Mouse (Mus musculus) MN1 (cell line): ENCODE results near the gene Pola2.

Experiments used
- DNase-seq: peaks from one replicate; pipeline ENCODE4 v3.0.0-alpha.2; 2016; ENCODE audit warnings: low spot score

Gene Pola2

DNA sequence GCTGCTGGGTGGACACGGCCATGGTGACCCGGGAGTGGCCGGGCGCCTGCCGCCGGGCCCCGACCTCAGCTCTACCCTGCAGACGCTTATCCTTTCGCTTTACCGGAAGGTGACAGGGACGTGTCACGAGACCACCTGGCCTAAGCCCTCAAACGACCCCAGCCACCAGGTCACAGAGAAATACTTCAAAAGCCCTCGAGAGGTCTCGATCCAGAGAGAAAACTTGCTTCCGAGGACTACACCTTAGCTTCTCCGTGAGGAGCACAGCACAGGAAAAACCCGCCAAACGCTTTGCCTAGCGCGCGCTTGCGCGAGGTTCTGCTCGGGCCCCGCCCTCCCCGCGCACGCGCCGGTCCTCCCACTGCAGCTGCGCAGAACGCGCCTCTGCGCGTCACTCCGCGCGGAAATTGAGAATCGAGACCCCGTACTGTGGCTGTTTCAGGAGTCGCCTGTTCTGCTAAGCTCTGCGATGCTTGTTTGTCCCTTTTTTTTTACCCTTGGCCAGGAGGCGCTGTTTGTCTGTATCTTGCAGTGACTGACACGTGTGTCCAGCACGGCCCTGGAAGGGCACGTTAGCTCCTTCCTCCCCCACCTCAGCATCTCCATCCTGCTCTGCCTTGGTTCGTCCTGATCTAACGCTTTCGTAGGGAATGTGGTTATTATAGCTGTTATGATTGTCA, at the start of gene Pola2:
TSS of gene Pola2 (minus strand) at position 320 of the 680 bp plus-strand sequence.
- DNase-seq, result peak; percentile 86

DNA sequence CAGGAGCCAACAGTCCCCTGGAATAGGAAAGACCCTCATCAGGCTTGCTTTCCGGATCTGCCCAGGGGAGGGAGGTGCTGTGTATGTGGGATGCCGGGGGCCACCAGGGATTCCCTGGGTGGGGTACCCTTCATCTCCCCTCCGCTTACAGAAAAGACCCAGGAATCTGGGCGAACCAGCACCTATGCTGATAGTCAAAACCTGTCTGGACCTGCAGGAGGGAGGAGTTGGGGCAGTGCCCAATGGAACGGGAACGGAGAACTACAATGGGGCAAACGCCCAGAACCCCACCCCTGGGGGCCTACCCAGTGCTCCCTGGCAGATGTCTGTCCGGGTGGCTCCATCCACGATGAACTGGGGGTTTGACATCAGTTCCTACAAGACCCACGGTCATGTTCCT, 49.7 kb upstream of the Pola2 start:
- DNase-seq, result no peak

DNA sequence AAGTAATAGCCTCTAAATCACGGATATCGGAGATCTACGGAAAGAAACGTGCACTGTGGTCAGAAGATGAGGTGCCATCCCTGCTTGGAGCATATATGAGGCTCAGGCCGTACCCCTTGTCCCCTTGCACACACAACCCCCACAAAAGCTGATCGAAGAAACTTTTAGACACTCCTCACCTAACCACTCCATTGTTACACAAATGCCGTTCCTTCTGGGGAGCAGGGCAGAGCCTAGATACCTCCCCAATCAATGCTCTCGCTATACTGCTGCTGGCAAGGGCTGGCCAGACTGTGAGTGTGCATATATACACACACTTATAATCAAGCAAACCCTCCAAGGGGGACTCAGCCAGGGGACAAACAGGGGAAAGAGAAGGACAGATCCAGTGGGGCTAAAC, 45.1 kb upstream of the Pola2 start:
- DNase-seq, result no peak

- DNase-seq, result no peak
These were observed 43.0 kb upstream of the Pola2 start for GRCm38 (mm10) chr19:6007013-6007412.

- DNase-seq, result no peak
These were observed 41.5 kb upstream of the Pola2 start for GRCm38 (mm10) chr19:6005541-6005940.

GRCm38 (mm10) chr19:5999969-6000368, 36.0 kb upstream of the Pola2 start:
- DNase-seq, result no peak

GRCm38 (mm10) chr19:5998180-5998579, 34.2 kb upstream of the Pola2 start:
- no peak for DNase-seq

DNA sequence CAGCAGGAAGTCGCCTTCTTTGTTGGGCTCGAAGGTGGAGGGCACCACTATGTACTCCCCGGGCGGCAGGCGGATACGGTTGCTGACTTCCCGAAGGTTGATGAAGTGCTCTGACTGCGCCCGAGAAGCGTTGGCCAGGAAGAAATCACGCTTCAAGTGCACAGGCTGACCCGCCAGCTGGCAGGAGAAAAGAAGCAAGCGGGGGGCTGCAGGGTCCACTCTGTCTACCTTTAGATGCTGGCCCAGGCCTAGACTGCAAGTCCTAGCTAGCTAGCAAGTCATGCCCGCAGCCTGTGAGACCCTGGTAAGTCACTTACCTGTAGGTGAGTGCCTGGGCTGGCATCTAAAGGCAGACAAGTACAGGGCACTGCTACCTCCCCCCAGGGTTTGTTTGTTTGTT, 30.7 kb upstream of the Pola2 start:
- DNase-seq, result no peak

DNA sequence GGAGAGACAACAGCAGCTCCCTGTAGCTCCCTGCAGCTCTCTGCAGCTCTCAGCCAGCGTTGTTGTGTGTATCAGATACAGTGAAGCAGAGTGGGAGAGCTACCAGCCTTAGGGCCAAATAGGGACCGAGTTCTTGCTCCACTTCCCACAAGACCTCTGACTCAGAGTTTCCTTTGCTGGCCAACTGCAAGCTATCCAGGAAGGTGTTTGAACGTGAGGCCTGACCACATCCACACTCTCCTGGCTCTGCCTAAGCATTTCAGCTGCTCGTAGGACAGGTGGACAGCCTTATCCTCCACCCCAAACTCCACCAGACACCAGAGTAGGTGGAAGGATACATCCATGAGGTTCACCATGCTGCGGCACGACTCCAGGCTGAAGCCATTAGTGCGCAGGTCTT, 28.0 kb upstream of the Pola2 start:
- no peak for DNase-seq

DNA sequence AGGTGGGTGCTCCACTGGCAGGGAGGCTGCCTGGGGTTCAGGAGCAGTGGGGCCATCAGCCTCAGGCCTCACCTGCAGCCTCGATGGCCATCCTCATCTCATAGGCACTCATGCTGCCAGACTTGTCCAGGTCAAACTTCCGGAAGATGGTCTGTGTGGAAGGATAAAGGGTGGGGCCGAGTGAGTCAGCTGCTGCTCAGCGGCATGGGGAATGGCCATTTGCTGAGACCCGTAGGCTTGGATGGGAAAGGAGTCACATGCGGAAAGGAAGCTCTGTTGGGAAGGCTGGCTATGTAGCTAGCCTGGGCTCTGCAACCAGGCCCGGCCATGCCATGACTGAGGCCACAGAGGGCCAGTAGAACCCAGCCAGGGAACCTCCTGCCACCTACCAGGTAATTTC, 27.5 kb upstream of the Pola2 start:
- DNase-seq, result peak; percentile 34

- DNase-seq, result peak; percentile 65
These were observed 26.9 kb upstream of the Pola2 start for GRCm38 (mm10) chr19:5990921-5991320.

GRCm38 (mm10) chr19:5990033-5990432, 26.0 kb upstream of the Pola2 start:
- no peak for DNase-seq

DNA sequence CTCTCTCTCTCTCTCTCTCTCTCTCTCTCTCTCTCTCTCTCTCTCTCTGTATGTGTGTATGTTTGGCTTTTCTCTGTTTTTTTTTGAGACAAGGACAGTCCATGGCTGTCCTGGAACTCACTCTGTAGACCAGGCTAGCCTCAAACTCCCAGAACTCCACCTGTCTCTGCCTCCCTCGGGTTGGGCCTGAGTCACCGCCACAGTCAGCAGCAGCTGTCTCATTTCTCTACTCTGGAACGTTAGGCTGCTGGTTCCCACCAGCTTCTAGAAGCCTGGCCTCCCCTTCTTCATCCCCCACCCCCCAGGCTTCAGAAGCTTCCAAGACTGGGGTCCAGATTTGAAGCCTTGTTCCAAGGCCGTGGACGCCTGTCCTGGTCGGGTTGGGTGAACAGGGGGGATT, 25.6 kb upstream of the Pola2 start:
- DNase-seq, result no peak

GRCm38 (mm10) chr19:5988815-5989452, 24.9 kb upstream of the Pola2 start:
- DNase-seq, result peak; percentile 78

- DNase-seq, result no peak
These were observed 24.2 kb upstream of the Pola2 start for GRCm38 (mm10) chr19:5988027-5988814.

- DNase-seq, result no peak
These were observed 22.0 kb upstream of the Pola2 start, which contains the start of gene Slc22a20 for GRCm38 (mm10) chr19:5986043-5986442. TSS of gene Slc22a20 (minus strand) at chr19:5986143.

DNA sequence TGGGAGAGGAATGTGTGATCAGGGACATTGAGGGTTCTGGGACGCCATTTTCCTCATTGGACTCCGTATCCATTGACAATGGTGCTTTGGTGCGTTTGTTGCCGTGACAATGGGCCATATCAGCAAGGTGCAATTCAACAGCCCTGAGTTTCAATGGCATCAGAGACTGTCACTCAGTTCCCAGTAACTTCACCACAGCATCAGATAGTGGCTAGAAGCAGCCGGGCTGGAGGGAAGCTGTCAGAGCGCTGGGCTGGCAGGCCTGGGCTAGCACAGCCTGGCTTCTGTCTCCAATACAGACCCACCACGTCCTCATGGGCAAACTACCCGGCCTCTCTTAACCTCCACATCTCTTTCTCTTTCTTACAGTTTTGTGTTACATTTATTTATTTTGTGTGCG, 16.5 kb upstream of the Pola2 start:
- no peak for DNase-seq

DNA sequence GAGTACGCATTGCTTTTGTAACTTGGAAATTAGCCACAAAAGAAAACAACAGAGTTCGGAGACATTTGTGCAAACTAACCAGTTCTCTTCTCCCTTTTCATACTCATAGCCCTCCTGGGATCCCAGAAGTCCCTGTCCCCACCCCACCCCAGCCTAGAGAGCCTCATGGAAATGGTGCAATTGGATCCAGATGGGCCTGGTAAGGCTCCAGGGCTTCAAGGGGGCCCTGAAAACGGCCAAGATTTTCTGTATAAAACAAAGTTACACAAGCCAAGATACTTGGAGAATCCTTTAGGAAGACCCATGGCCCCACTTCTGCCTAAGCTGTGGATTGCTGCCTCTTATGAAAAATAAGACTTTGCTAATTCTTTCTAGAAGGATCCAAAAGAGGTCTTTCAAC, 13.7 kb upstream of the Pola2 start:
- no peak for DNase-seq

DNA sequence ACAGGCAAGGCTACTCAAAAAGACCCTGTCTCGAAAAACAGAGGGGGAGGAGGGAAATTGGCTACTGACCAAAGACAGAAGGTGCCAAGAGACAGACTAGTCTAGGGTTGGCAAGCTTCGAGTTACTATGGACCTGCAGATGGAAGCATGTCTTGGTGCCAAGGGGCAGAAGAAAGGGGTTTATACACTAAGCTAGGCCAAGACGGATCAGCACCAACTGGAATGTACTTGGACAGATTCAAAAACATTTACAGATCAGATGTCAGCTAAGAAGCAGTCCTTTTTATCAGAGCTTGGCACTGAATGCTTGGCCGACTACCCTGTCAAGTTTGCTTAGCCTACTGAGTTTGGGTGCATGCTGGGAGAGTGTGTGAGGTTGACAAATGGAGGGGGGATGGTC, 11.7 kb upstream of the Pola2 start:
- no peak for DNase-seq

DNA sequence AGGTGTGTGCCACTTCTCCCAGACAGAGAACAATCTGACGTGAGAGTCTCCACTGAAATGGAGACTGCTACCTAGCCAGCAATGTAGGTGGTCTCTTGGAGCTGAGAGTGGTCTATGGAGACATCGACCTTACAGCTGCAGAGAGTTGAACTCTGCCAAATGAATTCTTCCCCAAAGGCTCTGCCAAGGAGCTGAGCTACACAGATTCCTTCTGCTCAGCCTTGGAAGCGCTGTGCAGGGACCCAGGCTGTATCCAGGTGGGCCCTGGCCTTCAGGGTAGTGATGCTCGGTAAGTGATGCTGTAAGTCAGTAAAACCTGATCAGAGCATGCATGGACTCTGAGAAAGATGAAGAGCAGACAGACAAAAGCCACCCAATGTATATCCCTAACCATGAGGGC, 11.1 kb upstream of the Pola2 start:
- no peak for DNase-seq

DNA sequence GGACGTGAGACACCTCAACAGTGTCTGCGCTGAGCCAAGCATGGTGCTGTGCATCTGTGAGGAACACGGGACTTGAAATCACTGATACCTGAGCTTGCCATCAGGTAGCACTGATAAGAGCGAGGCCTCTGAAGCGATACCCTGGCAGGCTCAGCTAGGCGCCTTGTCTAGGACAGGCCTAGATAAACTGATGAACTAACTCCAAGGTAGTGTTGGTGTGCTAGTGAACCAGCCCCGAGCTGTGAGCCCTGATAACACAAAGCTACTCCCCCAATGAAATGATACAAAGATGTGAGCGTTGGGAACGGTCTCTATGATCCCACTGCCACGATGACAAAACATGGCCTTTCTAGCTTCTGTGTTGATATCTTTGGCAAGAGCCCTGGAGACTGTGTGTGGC, 3.7 kb upstream of the Pola2 start:
- DNase-seq, result no peak

DNA sequence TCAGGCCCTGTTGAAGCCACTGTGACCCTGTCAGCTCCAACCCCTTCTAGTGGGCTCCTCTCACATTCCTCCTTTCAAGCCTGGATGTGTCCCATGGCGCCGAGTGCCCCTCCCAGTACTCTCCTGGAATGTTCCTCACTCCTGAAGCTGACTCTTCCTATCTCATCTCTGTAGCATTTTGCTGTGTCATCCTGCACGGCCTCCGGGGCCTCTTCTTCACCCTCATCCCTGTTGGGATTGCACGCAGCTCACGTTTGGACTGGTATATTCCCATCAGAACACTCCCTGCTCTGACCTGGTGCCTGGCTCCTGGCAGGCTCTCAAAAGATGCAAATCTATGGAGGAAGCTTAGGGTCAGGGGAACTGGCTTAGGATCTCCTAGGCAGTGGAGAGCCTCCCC, 2.8 kb upstream of the Pola2 start:
- no peak for DNase-seq

DNA sequence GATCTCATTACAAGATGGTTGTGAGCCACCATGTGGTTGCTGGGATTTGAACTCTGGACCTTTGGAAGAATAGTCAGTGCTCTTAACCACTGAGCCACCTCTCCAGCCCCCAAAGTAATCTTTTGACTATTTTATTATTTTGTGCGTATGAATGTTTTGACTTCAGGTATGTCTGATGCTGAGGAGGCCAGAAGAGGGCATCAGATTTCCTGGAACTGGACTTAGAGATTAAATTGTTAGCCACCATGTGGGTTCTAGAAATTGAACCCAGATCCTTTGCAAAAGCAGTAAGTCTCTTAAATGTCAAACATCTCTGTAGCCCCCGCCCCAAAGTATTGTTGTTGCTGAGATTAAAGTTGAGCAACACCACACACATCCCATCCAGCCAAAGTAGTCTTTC, 1.9 kb upstream of the Pola2 start:
- no peak for DNase-seq
